Mouse (Mus musculus): ENCODE measurements around the gene Maz.

Gene Maz

GRCm38 (mm10) chr7:127020901-127021562 is 5.8 kb downstream of the Maz start, which contains the start of the genes Gm42742 and Prrt2:
Gm42742 (minus strand) TSS chr7:127021097.
Prrt2 (minus strand) TSS chr7:127021211.
- peak; percentile 80 for DNase-seq

- no peak for DNase-seq
Measured at GRCm38 (mm10) chr7:127020491-127020890, 6.3 kb downstream of the Maz start.

GRCm38 (mm10) chr7:127020031-127020430 is 6.8 kb downstream of the Maz start:
- no peak for DNase-seq

GRCm38 (mm10) chr7:127019306-127019960 is 7.4 kb downstream of the Maz start:
- no peak for DNase-seq

- peak; percentile 18 for DNase-seq
Measured at GRCm38 (mm10) chr7:127018416-127019305, 8.2 kb downstream of the Maz start.

- DNase-seq, result peak; percentile 30
Measured at GRCm38 (mm10) chr7:127017950-127018345, 8.9 kb downstream of the Maz start.

- peak; percentile 98 for DNase-seq
Measured at GRCm38 (mm10) chr7:127016971-127017949, 9.6 kb downstream of the Maz start, which contains the start of gene Pagr1a. Pagr1a (minus strand) TSS chr7:127017352.

- DNase-seq, result no peak
Measured at GRCm38 (mm10) chr7:127016486-127016938, 10.3 kb downstream of the Maz start.

GRCm38 (mm10) chr7:127016481-127016485 is 10.6 kb downstream of the Maz start, which contains the start of gene Pagr1b:
Pagr1b (minus strand) TSS chr7:127016484.
- no peak for DNase-seq

GRCm38 (mm10) chr7:127016081-127016480 is 10.8 kb downstream of the Maz start:
- DNase-seq, result no peak

- DNase-seq, result no peak
Measured at GRCm38 (mm10) chr7:127014993-127015392, 11.8 kb downstream of the Maz start.

- DNase-seq, result peak; percentile 66
Measured at GRCm38 (mm10) chr7:127014320-127014719, 12.5 kb downstream of the Maz start, which contains the start of gene Mvp. Mvp (minus strand) TSS chr7:127014621.

GRCm38 (mm10) chr7:127013385-127013784 is 13.5 kb downstream of the Maz start:
- no peak for DNase-seq

- DNase-seq, result no peak
Measured at GRCm38 (mm10) chr7:127012845-127013244, 14.0 kb downstream of the Maz start.

GRCm38 (mm10) chr7:127012374-127012773 is 14.5 kb downstream of the Maz start:
- DNase-seq, result no peak

GRCm38 (mm10) chr7:127011717-127012116 is 15.1 kb downstream of the Maz start:
- no peak for DNase-seq

- no peak for DNase-seq
Measured at GRCm38 (mm10) chr7:127011051-127011450, 15.8 kb downstream of the Maz start.

GRCm38 (mm10) chr7:127009307-127010085 is 17.3 kb downstream of the Maz start:
- DNase-seq, result no peak

GRCm38 (mm10) chr7:127008239-127009019 is 18.4 kb downstream of the Maz start:
- DNase-seq, result no peak

- no peak for DNase-seq
Measured at GRCm38 (mm10) chr7:127007313-127008024, 19.4 kb downstream of the Maz start.
